Mouse (Mus musculus): ENCODE measurements around the gene Runx1.

Runx1 gene

DNA sequence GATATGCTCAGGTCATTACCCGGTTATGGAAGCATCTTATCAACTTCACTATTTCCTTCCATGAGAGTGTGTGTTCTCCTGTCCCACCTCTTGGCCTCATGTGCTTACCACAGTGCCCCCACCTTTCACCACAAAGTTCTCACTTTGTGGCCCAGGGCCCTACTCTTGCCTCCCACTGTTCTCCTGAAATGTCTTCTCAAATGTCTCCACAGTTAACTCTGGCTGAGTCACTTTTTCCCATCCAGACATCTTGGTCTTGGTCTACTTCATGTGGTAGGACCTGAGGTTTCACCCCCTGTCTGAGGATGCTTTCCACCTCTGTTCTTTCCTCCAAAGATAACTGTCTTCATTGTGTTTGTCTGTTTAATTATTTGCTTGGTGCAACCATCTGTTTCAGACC lies 77.7 kb downstream of the Runx1 start:
- no peak for DNase-seq (ENCODE audit: low read depth, low spot score)

DNA sequence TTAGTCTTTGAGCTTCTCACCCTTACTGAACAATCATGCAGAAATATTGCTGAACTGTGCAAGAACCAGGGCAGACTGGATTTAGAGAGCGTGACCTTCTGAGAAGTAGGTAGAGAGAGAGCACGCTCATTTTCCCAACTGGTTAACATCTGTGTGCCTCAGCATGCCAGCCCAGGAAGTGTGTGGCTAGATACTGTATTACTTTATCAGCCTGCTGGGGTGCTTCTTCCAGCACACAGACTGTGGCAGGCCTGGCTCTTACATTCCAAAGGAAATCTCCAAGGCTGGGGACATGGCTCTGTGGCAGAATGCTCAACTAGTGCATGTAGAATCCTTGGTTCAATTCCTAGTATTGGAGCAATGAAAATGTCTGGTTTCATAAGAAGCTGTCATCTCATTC lies 78.9 kb downstream of the Runx1 start:
- DNase-seq (ENCODE audit: low read depth, low spot score) = no peak

DNA sequence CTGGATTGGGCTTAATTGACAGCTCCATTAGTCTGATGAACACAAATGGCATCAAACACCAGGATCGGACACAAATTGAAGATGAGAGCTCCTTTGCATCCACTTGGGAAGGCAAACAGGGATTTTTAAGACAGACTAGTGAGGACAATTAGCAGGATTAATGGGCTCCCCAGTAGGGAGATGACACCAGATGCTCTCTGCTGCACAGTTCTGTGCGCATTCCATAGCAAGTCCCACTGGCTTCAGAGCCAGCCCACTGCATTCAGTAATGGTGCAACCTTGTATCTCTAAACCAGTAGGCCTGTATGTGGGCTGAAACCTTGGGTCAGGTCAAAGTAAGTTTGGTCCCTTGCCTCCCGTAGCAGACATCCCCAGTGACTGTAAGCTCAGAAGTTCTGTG lies 80.7 kb downstream of the Runx1 start:
- no peak for DNase-seq (ENCODE audit: low read depth, low spot score)

GRCm38 (mm10) chr16:92744172-92744777 lies 81.7 kb downstream of the Runx1 start:
- no peak for DNase-seq (ENCODE audit: low read depth, low spot score)

- no peak for DNase-seq (ENCODE audit: low read depth, low spot score)
Observed at GRCm38 (mm10) chr16:92743755-92744154, 82.2 kb downstream of the Runx1 start.

GRCm38 (mm10) chr16:92741342-92741741 lies 84.6 kb downstream of the Runx1 start:
- no peak for DNase-seq (ENCODE audit: low read depth, low spot score)

DNA sequence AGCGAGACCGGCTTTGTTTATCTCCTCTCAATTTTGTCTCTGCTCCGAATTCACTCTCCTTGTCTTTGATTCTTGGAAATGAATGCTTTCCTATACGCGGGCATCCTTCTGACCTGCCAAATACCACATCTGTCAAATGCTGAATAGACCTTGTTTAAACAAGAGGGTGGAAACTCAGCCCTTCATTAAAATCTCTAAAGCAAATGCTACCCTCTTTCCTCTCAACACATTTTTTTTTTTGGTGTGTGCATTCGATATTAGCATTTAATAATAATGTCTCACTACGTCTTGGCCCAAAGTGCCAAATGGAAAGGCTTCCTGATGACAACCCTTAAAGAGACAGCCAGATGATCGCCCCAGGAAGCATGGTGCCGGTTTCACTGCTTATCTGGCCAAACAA lies 85.4 kb downstream of the Runx1 start:
- no peak for DNase-seq (ENCODE audit: low read depth, low spot score)

- DNase-seq (ENCODE audit: low read depth, low spot score) = no peak
Observed at GRCm38 (mm10) chr16:92739997-92740396, 86.0 kb downstream of the Runx1 start.

GRCm38 (mm10) chr16:92739071-92739793 lies 86.7 kb downstream of the Runx1 start:
- DNase-seq (ENCODE audit: low read depth, low spot score) = no peak

DNA sequence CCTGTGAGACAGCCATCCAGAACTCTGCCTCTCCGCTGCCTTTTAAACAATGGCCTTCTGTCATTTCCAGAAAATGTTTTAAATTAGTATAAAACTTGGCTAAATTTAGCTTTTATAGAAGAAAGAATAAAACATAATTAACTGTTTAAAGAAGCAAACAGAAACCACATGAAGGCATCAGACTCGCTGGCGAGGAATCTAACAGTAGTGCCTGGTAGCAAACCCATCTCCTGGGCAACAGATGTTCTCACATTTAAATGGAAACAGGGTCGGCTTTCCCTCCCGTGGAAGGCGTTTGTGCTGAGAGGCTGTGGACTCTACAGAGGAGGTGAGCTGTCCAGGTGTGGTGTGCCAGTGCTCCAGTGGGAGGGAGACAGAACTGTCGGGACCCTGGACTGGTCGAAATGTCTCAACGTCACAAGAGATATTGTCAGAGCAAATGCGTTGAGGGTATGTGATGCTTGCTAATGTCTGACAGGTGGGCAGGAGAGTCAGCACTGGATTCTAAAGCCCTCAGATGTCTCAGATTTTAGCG lies 87.4 kb downstream of the Runx1 start:
- DNase-seq (ENCODE audit: low read depth, low spot score) = no peak

DNA sequence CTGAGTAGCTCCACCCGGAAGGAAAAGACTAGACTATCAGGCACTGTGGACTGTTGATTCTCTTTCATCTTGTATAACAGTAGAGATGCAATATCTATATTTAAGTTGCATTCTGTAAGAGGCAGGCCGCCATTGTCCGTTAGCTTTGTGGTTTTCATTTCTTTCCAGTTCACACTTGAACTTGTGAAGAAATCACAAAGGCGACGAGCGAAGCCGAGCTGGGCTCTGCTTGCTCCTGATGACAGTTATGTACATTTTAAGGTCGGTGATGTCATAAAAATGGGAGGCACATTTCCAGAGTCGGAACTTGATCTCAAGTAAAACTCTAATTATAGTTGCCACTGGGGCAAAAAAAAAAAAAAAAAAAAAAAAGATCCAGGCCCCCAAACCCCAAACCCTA lies 99.1 kb downstream of the Runx1 start:
- no peak for DNase-seq (ENCODE audit: low read depth, low spot score)

DNA sequence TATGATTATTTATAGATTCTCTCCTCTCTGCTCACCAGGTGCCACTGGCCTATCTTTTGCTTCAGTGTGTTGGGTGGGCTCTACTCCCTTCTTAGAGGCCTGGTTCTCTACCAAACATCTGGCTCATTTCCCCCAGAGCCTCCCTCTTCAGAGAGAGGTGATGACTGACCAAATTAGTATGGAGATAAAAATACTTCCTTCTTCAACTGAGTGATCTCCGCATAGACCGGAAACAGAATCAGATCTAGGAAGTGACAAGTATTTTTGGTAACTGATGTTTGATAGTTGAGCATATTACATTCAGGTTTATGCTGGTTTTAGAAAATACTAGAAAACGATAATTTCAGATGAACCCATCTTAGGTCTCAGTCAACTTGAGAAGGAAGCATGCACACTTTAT lies 101.4 kb downstream of the Runx1 start:
- no peak for DNase-seq (ENCODE audit: low read depth, low spot score)

- DNase-seq (ENCODE audit: low read depth, low spot score) = no peak
Observed at GRCm38 (mm10) chr16:92720678-92721077, 105.3 kb downstream of the Runx1 start.

DNA sequence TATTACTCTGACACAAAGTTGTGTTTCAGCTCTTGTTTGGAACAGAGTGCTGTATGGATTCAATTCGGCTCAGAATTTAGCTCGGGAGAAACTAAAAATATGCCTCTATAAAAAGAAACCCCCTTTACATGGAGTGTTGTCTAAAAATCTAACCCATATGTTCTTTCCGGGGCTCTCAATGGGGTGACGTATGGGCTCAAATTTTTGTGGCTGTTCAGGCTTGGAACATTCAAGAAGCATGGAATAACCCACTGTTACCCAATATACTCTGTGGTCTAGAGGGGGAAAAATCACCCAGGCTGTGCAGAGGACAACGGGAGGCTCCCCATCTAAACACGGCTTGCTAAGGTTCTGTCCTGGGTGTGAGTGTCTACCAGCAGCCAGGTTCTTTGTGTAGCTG lies 106.2 kb downstream of the Runx1 start:
- DNase-seq (ENCODE audit: low read depth, low spot score) = no peak

DNA sequence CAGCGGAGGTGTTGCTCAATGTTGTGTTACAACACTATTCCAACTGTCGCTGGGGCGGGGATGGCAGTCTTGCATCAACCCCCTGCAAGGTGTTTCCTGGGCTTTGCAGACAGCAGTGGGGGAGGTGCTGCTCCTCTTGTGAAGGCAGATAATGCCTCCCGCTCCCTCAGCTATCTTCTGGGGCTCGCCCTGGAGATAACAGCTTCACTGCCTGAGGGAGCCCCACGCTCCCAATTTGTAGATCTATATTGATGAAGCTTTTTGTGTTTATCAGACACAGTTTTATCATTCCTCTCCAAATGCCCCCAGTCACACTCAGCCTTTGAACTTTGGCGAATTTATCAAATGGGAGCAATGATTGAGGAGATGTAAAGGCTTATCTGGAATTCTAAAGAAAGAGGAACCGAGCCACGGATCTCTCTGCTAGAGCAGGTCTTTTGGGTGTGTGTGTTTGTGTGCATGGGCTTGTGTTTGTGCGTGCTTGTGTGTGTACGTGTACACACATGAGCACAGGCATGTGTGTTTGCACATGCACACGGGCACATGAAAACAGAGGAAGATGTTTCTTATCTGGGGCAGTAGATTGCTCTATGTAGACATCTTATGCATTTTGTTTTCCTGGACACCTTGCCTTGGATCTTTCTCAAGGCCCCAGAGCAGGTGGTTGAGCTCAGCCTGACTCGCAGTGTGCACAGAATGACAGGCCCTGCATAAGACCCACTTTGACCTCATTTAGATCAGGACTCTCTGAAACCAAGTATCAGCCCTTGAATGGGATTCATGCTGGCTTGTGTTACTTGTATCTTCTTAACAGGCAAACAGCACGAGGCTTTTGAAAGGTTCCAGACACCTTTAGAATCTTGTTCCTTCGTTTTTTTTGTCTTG lies 110.1 kb downstream of the Runx1 start:
- DNase-seq (ENCODE audit: low read depth, low spot score) = no peak

DNA sequence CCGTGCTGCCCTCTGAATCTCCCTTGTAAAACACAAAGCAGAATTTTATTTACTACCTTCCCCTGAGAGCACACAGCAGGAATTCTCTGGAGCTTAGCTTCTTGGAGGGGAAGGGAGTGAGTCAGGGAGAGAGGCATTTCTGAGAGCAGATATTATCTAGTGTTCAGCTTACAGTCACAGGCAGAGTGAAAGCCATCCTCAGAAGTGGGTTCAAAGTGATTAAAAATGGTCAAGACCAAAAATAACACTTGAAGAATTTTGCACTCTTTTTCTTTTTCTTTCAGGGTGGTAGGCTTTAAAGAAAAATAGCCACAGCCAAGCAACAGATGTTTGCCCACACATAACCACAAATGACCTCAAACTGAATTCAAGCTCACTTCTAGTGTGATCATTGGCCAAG lies 115.8 kb downstream of the Runx1 start:
- DNase-seq (ENCODE audit: low read depth, low spot score) = no peak

- no peak for DNase-seq (ENCODE audit: low read depth, low spot score)
Observed at GRCm38 (mm10) chr16:92708718-92709117, 117.2 kb downstream of the Runx1 start.

DNA sequence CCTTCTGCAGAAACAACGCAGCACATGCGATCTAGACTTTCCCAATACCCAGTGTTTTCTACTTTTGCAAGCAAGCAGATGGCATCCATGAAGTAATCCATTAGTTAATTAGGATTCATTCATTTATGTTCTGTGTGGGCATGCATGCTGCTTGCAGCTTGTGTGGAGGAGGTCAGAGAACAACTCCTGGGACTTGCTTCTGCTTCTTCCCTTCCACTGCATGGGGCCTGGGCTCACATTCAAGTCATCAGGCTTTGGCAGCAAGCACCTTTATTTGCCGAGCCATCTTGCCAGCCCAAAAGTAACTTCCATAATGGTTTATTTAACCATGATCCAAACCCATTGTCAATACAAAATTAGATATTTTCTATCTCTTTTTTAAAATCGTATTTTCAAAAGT lies 118.2 kb downstream of the Runx1 start:
- no peak for DNase-seq (ENCODE audit: low read depth, low spot score)

DNA sequence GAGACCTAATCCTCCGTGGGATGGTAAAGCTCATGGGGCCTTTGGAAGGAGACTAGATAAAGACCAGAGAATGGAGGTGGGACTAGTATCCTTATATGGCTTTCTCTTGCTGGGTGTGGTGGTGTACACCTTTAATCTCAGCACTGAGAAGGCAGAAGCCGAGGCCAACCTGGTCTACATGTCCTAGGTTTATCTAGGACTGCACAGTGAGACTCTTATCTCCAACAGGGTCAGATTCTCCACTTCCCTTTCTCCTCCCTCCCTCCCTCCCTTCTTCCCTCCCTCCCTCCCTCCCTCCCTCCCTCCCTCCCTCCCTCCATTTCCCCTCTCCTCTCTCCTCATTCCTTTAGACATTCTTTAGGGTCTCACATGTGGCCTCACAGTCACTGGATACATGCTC lies 118.8 kb downstream of the Runx1 start:
- DNase-seq (ENCODE audit: low read depth, low spot score) = no peak

- DNase-seq (ENCODE audit: low read depth, low spot score) = no peak
Observed at GRCm38 (mm10) chr16:92705564-92706458, 120.1 kb downstream of the Runx1 start.

DNA sequence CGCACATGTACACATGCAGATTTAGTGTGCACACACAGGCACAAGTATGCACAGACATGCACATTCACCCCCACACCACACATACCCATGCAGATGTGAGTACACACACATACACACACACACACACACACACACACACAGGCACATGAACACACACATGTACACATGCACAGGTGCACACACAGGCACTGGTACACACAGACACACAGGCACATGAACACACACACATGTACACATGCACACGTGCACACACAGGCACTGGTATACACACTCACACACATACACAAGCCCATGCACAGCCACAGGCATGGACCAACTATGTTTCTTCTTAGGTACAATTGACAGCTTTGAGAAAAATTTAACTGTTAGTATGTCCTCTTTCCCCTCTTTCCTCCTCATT lies 122.1 kb downstream of the Runx1 start:
- no peak for DNase-seq (ENCODE audit: low read depth, low spot score)
